In the genomic region with DNA sequence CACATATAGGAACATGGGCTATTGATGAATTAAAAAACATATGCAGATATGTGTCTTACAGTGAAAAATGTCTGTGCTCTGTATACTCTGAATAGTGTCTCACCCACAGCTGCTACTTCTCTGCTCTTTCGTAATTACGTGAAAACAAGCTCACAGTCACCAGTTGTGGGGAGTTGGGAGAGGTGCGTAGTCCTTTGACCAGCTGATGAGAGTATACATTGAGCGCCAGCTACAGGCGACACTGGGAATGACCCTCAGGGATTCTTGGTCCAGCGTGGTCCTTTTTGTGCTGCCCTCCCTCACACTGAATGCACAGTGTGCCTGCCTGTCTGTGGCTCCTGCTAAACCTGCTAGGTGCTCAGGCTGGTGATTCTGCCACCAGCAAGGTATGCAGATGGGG, we compare ENCODE assay signal across 10 mouse cellular contexts.
A peak's percentile ranks its signal among the peaks of the same experiment; 100 is the strongest.
DNase-seq lines count a peak whose midpoint lies in the region; ATAC-seq and TF ChIP-seq lines count a peak whose summit lies in the region.
"Had no signal": no experiment of that assay in that cellular context is flagged by ENCODE, and none has a peak within 500 bp of the region (broad histone marks: within the 10 kb centered on the region; RNA-seq: fewer than 3 reads in every experiment).

No protein-coding gene starts in this region.

- DNase-seq in heart, postnatal 0 days (ENCODE audit: low spot score), result peak; percentile 54
- DNase-seq in thymus, postnatal 4 days, result peak; percentile 33
- no peak for DNase-seq in thymus, postnatal 36 days
- DNase-seq in cerebellum, postnatal 25 days, result peak; percentile 71 to 78
- DNase-seq in hindbrain, embryonic 11.5 days (ENCODE audit: low spot score), result peak; percentile 65
- DNase-seq in lung, postnatal 10 days, result peak; percentile 75

- no peak overlapping the region for H3K9ac ChIP-seq in heart, postnatal 0 days (replicated peaks; ENCODE audit: low read depth, low read length)
- H3K9ac ChIP-seq in heart, embryonic 11.5 days (ENCODE audit: low read depth, low read length), result no peak overlapping the region
- no peak overlapping the region for H3K9ac ChIP-seq in hindbrain, embryonic 11.5 days (ENCODE audit: low read depth, low read length)
- H3K9ac ChIP-seq: hindbrain, embryonic 15.5 days; neural tube, embryonic 12.5 days had no signal

- H3K4me1 ChIP-seq in heart, postnatal 0 days (ENCODE audit: control insufficient read depth, insufficient read depth), result no peaks in the 10 kb centered on the region
- no peaks in the 10 kb centered on the region for H3K4me1 ChIP-seq in heart, embryonic 11.5 days (ENCODE audit: control insufficient read depth, insufficient read depth, low read length)
- no peaks in the 10 kb centered on the region for H3K4me1 ChIP-seq in hindbrain, embryonic 11.5 days (replicated peaks; ENCODE audit: control insufficient read depth, insufficient read depth, low read length)
- H3K4me1 ChIP-seq: neural tube, embryonic 12.5 days had no signal

- no peak overlapping the region for H3K4me2 ChIP-seq in heart, postnatal 0 days (ENCODE audit: low read depth, low read length)
- H3K4me2 ChIP-seq in heart, embryonic 11.5 days, result no peak overlapping the region
- no peak overlapping the region for H3K4me2 ChIP-seq in hindbrain, embryonic 11.5 days (replicated peaks; ENCODE audit: low read depth, low read length)
- H3K4me2 ChIP-seq: hindbrain, embryonic 15.5 days; neural tube, embryonic 12.5 days had no signal

- peak; percentile 62 for ATAC-seq in heart, postnatal 0 days (ENCODE audit: insufficient read depth, low read depth)
- ATAC-seq in heart, embryonic 11.5 days (replicated peaks; ENCODE audit: insufficient number of reproducible peaks, low FRiP score, low TSS enrichment), result no peak
- ATAC-seq in hindbrain, embryonic 11.5 days (ENCODE audit: low FRiP score), result no peak
- ATAC-seq in megakaryocyte-erythroid progenitor cell, adult 5-6 weeks (replicated peaks; ENCODE audit: low FRiP score, low TSS enrichment, poor library complexity, severe bottlenecking), result no peak

- H3K27ac ChIP-seq in heart, postnatal 0 days (ENCODE audit: low read depth), result no peak overlapping the region
- H3K27ac ChIP-seq in heart, embryonic 11.5 days (ENCODE audit: low read depth, low read length), result no peak overlapping the region
- H3K27ac ChIP-seq in hindbrain, embryonic 11.5 days (ENCODE audit: low read depth, low read length), result no peak overlapping the region
- H3K27ac ChIP-seq: hindbrain, embryonic 15.5 days; neural tube, embryonic 12.5 days had no signal

- H3K4me3 ChIP-seq in heart, postnatal 0 days (ENCODE audit: low read depth, low read length), result no peak overlapping the region
- no peak overlapping the region for H3K4me3 ChIP-seq in heart, embryonic 11.5 days (ENCODE audit: low read depth, low read length)
- H3K4me3 ChIP-seq in hindbrain, embryonic 11.5 days (ENCODE audit: low read depth, low read length), result no peak overlapping the region
- H3K4me3 ChIP-seq: hindbrain, embryonic 15.5 days; neural tube, embryonic 12.5 days had no signal

- H3K9me3 ChIP-seq in heart, postnatal 0 days (replicated peaks; ENCODE audit: control insufficient read depth, low read length), result no peaks in the 10 kb centered on the region
- no peaks in the 10 kb centered on the region for H3K9me3 ChIP-seq in heart, embryonic 11.5 days (replicated peaks; ENCODE audit: control insufficient read depth, low read length)
- H3K9me3 ChIP-seq in hindbrain, embryonic 11.5 days (ENCODE audit: control insufficient read depth, low read length), result no peaks in the 10 kb centered on the region
- H3K9me3 ChIP-seq: hindbrain, embryonic 15.5 days; neural tube, embryonic 12.5 days had no signal

- peak; percentile 74 for TF ChIP-seq CTCF in heart, postnatal 0 days (IDR thresholded peaks at IDR 0.05; ENCODE audit: low read depth)

- 16% methylated on average over 6 of the region's 6 CpGs for WGBS in heart, postnatal 0 days
- 25% methylated on average over 6 of the region's 6 CpGs for WGBS in heart, embryonic 11.5 days (ENCODE audit: insufficient replicate concordance)
- 23% methylated on average over 6 of the region's 6 CpGs for WGBS in hindbrain, embryonic 11.5 days

- 0 out of 2 replicates have a peak, but pooled peaks cover 12% of the 10 kb centered on the region for H3K36me3 ChIP-seq in heart, postnatal 0 days (replicated peaks; ENCODE audit: control insufficient read depth, insufficient read depth, low read length)
- H3K36me3 ChIP-seq in heart, embryonic 11.5 days (ENCODE audit: control insufficient read depth, insufficient read depth, low read length), result peaks cover 10% of the 10 kb centered on the region
- H3K36me3 ChIP-seq in hindbrain, embryonic 11.5 days (ENCODE audit: control insufficient read depth, insufficient read depth, low read length), result no peaks in the 10 kb centered on the region
- H3K36me3 ChIP-seq: hindbrain, embryonic 15.5 days had no signal

- TF ChIP-seq EP300 in heart, postnatal 0 days (IDR thresholded peaks at IDR 0.05; ENCODE audit: low read depth), result no peak

- no peaks in the 10 kb centered on the region for H3K27me3 ChIP-seq in heart, postnatal 0 days (ENCODE audit: control insufficient read depth, insufficient read depth, low read length)
- no peaks in the 10 kb centered on the region for H3K27me3 ChIP-seq in heart, embryonic 11.5 days (ENCODE audit: control insufficient read depth, insufficient read depth, low read length)
- H3K27me3 ChIP-seq in hindbrain, embryonic 11.5 days (ENCODE audit: control insufficient read depth, insufficient read depth, low read length), result no peaks in the 10 kb centered on the region
- H3K27me3 ChIP-seq: hindbrain, embryonic 15.5 days; neural tube, embryonic 12.5 days had no signal

Comparison
In these comparisons a context has a peak if more than half of its experiments do, and no peak if none do; other contexts are left out.
1. DNase-seq: peak in heart, postnatal 0 days (single experiment), thymus, postnatal 4 days (single experiment), cerebellum, postnatal 25 days (2 of 2), hindbrain, embryonic 11.5 days (single experiment) and lung, postnatal 10 days (single experiment); none in thymus, postnatal 36 days (0 of 2).